Mouse (Mus musculus): Measurements from ENCODE around the gene Ifit1bl1. TPM values are rescaled to one million over a fixed set of nuclear protein-coding genes. Genes with fewer than 3 reads are reported as not detected.

The Ifit1bl1 gene
- 3.5 TPM for polyA plus RNA-seq (2014; fragmentation: Illumina TruSeq; extraction: RNeasy Lipid Tissue Mini Kit (QIAGEN cat#74804); ENCODE audit: insufficient read depth, low read depth, low replicate concordance)

GRCm38 (mm10) chr19:34601888-34602287, at the start of gene Ifit1bl1:
Gene Ifit1bl1, minus strand, starts transcription at chr19:34601956.

GRCm38 (mm10) chr19:34640623-34641022, 38.9 kb upstream of the Ifit1bl1 start, which contains the start of the genes Ifit1bl2 and Ifit1:
Gene Ifit1bl2, minus strand, starts transcription at chr19:34640743.
Gene Ifit1, plus strand, starts transcription at chr19:34640871.

GRCm38 (mm10) chr19:34607237-34608051, 5.7 kb upstream of the Ifit1bl1 start, which contains the start of gene Ifit3b:
Gene Ifit3b, plus strand, starts transcription at chr19:34607970.

GRCm38 (mm10) chr19:34583126-34583766, 18.5 kb downstream of the Ifit1bl1 start, which contains the start of gene Ifit3:
Gene Ifit3, plus strand, starts transcription at chr19:34583531.

GRCm38 (mm10) chr19:34550534-34551223, 51.1 kb downstream of the Ifit1bl1 start, which contains the start of gene Ifit2:
Gene Ifit2, plus strand, starts transcription at chr19:34550694.

Other genes with a start within 250 kb of the Ifit1bl1 start
- 4.3 TPM for gene Ch25h, start 126.8 kb downstream of the Ifit1bl1 start, polyA plus RNA-seq (2014; fragmentation: Illumina TruSeq; extraction: RNeasy Lipid Tissue Mini Kit (QIAGEN cat#74804); ENCODE audit: insufficient read depth, low read depth, low replicate concordance)
- 31.0 TPM for gene Lipa, start 74.5 kb downstream of the Ifit1bl1 start, polyA plus RNA-seq (2014; fragmentation: Illumina TruSeq; extraction: RNeasy Lipid Tissue Mini Kit (QIAGEN cat#74804); ENCODE audit: insufficient read depth, low read depth, low replicate concordance)
- gene Ifit2, start 51.3 kb downstream of the Ifit1bl1 start, polyA plus RNA-seq (2014; fragmentation: Illumina TruSeq; extraction: RNeasy Lipid Tissue Mini Kit (QIAGEN cat#74804); ENCODE audit: insufficient read depth, low read depth, low replicate concordance) = 8.0 TPM
- 43.9 TPM for gene Ifit3, start 18.4 kb downstream of the Ifit1bl1 start, polyA plus RNA-seq (2014; fragmentation: Illumina TruSeq; extraction: RNeasy Lipid Tissue Mini Kit (QIAGEN cat#74804); ENCODE audit: insufficient read depth, low read depth, low replicate concordance)
- gene Ifit3b, start 6.0 kb upstream of the Ifit1bl1 start, polyA plus RNA-seq (2014; fragmentation: Illumina TruSeq; extraction: RNeasy Lipid Tissue Mini Kit (QIAGEN cat#74804); ENCODE audit: insufficient read depth, low read depth, low replicate concordance) = 11.0 TPM
- gene Ifit1bl2, start 38.8 kb upstream of the Ifit1bl1 start, polyA plus RNA-seq (2014; fragmentation: Illumina TruSeq; extraction: RNeasy Lipid Tissue Mini Kit (QIAGEN cat#74804); ENCODE audit: insufficient read depth, low read depth, low replicate concordance) = 0.89 TPM
- gene Ifit1, start 38.9 kb upstream of the Ifit1bl1 start, polyA plus RNA-seq (2014; fragmentation: Illumina TruSeq; extraction: RNeasy Lipid Tissue Mini Kit (QIAGEN cat#74804); ENCODE audit: insufficient read depth, low read depth, low replicate concordance) = 9.5 TPM
- 2.7 TPM for gene Slc16a12, start 145.3 kb upstream of the Ifit1bl1 start, polyA plus RNA-seq (2014; fragmentation: Illumina TruSeq; extraction: RNeasy Lipid Tissue Mini Kit (QIAGEN cat#74804); ENCODE audit: insufficient read depth, low read depth, low replicate concordance)

All from lung, adult 10 weeks (tissue).